Mouse (Mus musculus) heart, embryonic 15.5 days (tissue): ENCODE data around the gene Cdc42bpg. TPM values are rescaled to one million over a fixed set of nuclear protein-coding genes. Genes with fewer than 3 reads are reported as not detected.
A peak's percentile ranks its signal among the peaks of the same experiment; 100 is the strongest.

Experiments used
- ATAC-seq: fragments of 200-750 bp; cut with Nextera tagmentation; replicated peaks from 2 replicates; pipeline ENCODE4 v1.8.0; 2017; ENCODE audit warnings: low read depth, moderate TSS enrichment; ENCODE audit not compliant: insufficient number of reproducible peaks, insufficient read depth, low FRiP score
- H3K27ac ChIP-seq: fragments of 300-500 bp; sonication (generic); 2 replicates; pipeline ENCODE4 v1.5.1; 2015; ENCODE audit warnings: mild to moderate bottlenecking, inconsistent platforms
- H3K27me3 ChIP-seq: fragments of 300-500 bp; sonication (generic); 2 replicates; pipeline ENCODE4 v1.6.1; 2015; ENCODE audit warnings: inconsistent platforms
- H3K36me3 ChIP-seq: fragments of 300-500 bp; sonication (generic); 2 replicates; pipeline ENCODE4 v1.6.1; 2015; ENCODE audit warnings: mild to moderate bottlenecking, inconsistent platforms
- H3K4me1 ChIP-seq: fragments of 300-500 bp; sonication (generic); replicated peaks from 2 replicates; pipeline ENCODE4 v1.6.1; 2015; ENCODE audit warnings: inconsistent platforms
- H3K4me2 ChIP-seq: fragments of 300-500 bp; sonication (generic); 2 replicates; pipeline ENCODE4 v1.6.1; 2015; ENCODE audit warnings: inconsistent platforms, mild to moderate bottlenecking, moderate library complexity
- H3K4me3 ChIP-seq: fragments of 300-500 bp; sonication (generic); 2 replicates; pipeline ENCODE4 v1.5.1; 2015; ENCODE audit warnings: mild to moderate bottlenecking, inconsistent platforms
- H3K9ac ChIP-seq: fragments of 300-500 bp; sonication (generic); 2 replicates; pipeline ENCODE4 v1.6.1; 2015; ENCODE audit warnings: mild to moderate bottlenecking, inconsistent platforms
- H3K9me3 ChIP-seq: fragments of 300-500 bp; sonication (generic); replicated peaks from 2 replicates; pipeline ENCODE4 v1.6.1; 2016; ENCODE audit warnings: inconsistent platforms
- WGBS: fragments of 180-500 bp; shearing (Covaris S2); methylation state at CpG from one replicate; pipeline ENCODE4 v1.1.7; 2015; ENCODE audit warnings: mixed read lengths; 5-methylcytosine and 5-hydroxymethylcytosine counted together
- polyA plus RNA-seq: library from polyadenylated mRNA; unstranded; fragments of >200 nt; fragmentation: Nextera tagmentation; extraction: Ambion mirVana; gene quantifications from 2 replicates; pipeline ENCODE4 v1.2.1, GENCODE M21; 2015

The Cdc42bpg gene
- polyA plus RNA-seq, 1 experiment from 2014 or later: 0.30 TPM

GRCm38 (mm10) chr19:6354030-6354429 lies 47.8 kb downstream of the Cdc42bpg start:
- Histone ChIP-seq H3K9me3 (no peaks in the 10 kb centered on the region), H3K4me1 (peaks cover 16% of the 10 kb centered on the region; the same call in 1 of the 2 replicates), H3K27ac (no peak overlapping the region), H3K36me3 (0 out of 2 replicates have a peak, but pooled peaks cover 4% of the 10 kb centered on the region), H3K4me2 (no peak overlapping the region), H3K9ac (no peak overlapping the region), H3K27me3 (no peaks in the 10 kb centered on the region), H3K4me3 (no peak overlapping the region)
- 59% methylated on average over 7 of the region's 7 CpGs for WGBS
- no peak for ATAC-seq

DNA sequence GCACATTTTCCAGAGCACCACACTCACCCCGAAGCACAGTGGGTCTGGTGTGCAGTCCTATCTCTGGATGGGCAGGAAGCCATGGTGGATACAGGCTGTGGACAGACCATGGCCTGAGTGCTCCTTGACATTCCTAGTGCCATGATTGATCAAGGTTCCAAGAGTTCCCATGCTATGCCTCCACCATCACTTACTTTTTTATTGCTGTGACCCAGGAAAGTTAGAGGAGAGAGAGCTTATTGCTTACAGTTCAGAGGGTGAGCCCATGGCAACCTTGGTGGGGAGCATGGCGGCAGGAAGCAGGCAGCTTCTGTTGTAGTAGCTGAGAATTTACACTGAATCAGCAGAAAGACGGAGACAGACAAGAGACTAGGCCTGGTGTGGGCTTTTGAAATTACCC lies 55.0 kb downstream of the Cdc42bpg start:
- 89% methylated on average over 3 of the region's 3 CpGs for WGBS
- Histone ChIP-seq H3K27me3 (no peaks in the 10 kb centered on the region), H3K36me3 (peaks cover 12% of the 10 kb centered on the region), H3K4me3 (no peak overlapping the region), H3K4me2 (no peak overlapping the region), H3K9ac (no peak overlapping the region), H3K9me3 (no peaks in the 10 kb centered on the region), H3K27ac (no peak overlapping the region), H3K4me1 (peaks cover 16% of the 10 kb centered on the region)
- ATAC-seq: no peak

DNA sequence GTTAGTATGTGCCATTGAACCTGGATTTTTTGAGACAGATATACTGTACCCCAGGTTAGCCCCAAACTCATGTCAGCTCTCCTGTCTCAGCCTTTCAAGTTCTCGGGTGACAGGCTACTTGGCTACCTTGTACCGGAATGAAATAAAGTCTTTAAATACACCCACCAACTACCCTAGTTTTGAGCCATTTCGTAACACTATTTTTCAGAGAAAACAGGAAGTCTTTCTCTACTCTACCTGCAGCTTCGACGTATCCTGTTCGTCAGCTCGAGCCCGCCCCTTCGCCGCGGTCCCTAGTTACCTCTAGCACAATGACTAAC lies 56.8 kb downstream of the Cdc42bpg start:
- Histone ChIP-seq H3K9ac (peak overlapping the region; percentile 41), H3K4me3 (peak overlapping the region; percentile 99), H3K4me1 (peaks cover 27% of the 10 kb centered on the region), H3K27ac (peak overlapping the region; percentile 99), H3K4me2 (peak overlapping the region; percentile 61), H3K27me3 (no peaks in the 10 kb centered on the region), H3K36me3 (peaks cover 29% of the 10 kb centered on the region), H3K9me3 (no peaks in the 10 kb centered on the region)
- ATAC-seq: no peak
- 2% methylated on average over 11 of the region's 11 CpGs for WGBS

GRCm38 (mm10) chr19:6363411-6364240 lies 57.4 kb downstream of the Cdc42bpg start, which contains the start of gene Sf1:
Sf1 (plus strand) TSS chr19:6363690.
- Histone ChIP-seq H3K27me3 (no peaks in the 10 kb centered on the region), H3K4me2 (peak within 1 kb of the TSS; percentile 89), H3K9ac (peak within 1 kb of the TSS; percentile 99), H3K4me1 (peaks cover 27% of the 10 kb centered on the region), H3K27ac (peak within 1 kb of the TSS; percentile 99), H3K36me3 (peaks cover 35% of the 10 kb centered on the region), H3K9me3 (no peaks in the 10 kb centered on the region), H3K4me3 (peak within 1 kb of the TSS; percentile 99)
- ATAC-seq: peak; percentile 98
- WGBS: 1% methylated on average over 85 of the region's 85 CpGs

DNA sequence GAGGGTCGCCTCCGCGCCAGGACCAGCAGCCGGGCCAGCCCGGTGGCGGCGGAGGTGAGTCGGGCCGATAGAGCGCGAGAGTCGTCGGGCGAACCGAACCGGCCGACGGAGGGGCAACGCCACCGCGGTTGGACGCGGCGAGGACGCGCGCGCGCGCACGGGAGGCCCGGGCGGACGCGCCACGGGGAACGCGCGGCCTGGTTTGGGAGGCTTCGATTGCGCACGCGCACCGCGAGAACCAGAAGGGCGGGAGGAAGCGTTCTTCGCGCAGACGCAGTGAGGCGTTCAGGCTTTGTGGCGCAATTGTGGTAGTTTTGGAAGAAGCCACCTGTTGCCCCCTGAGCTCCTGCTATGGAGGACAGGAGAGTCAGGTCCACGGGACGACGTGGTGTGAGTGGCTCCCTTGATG lies 58.1 kb downstream of the Cdc42bpg start:
- Histone ChIP-seq H3K9me3 (no peaks in the 10 kb centered on the region), H3K36me3 (peaks cover 40% of the 10 kb centered on the region), H3K4me1 (peaks cover 27% of the 10 kb centered on the region), H3K27me3 (no peaks in the 10 kb centered on the region), H3K4me2 (peak overlapping the region; percentile 89), H3K9ac (peak overlapping the region; percentile 99), H3K4me3 (peak overlapping the region; percentile 99), H3K27ac (peak overlapping the region; percentile 99)
- no peak for ATAC-seq
- WGBS: under 1% methylated on average over 54 of the region's 55 CpGs

DNA sequence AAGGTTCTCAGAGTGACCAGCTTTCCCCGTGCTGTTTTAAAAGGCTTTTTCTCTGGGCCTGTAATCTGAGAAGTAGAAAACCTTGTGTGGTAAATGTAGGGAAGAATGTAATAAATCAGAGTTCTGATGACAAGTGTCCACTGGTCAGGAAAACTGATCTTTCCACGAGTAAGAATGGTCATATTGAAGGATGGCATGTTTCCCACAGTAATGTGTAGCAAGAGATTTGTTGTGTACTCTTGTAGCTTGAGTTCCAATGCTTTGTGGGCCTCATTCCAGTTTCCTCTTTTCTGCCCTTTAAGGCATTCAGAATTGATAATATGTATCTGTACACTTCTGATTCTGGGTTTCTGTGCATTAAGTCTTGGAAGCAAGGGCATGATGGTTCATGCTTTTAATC lies 58.6 kb downstream of the Cdc42bpg start:
- WGBS: 0% methylated on average over 2 of the region's 2 CpGs
- no peak for ATAC-seq
- Histone ChIP-seq H3K4me3 (peak overlapping the region; percentile 99), H3K9me3 (no peaks in the 10 kb centered on the region), H3K4me2 (peak overlapping the region; percentile 89), H3K36me3 (peaks cover 46% of the 10 kb centered on the region), H3K4me1 (peaks cover 27% of the 10 kb centered on the region), H3K27me3 (no peaks in the 10 kb centered on the region), H3K27ac (peak overlapping the region; percentile 99), H3K9ac (peak overlapping the region; percentile 99)

DNA sequence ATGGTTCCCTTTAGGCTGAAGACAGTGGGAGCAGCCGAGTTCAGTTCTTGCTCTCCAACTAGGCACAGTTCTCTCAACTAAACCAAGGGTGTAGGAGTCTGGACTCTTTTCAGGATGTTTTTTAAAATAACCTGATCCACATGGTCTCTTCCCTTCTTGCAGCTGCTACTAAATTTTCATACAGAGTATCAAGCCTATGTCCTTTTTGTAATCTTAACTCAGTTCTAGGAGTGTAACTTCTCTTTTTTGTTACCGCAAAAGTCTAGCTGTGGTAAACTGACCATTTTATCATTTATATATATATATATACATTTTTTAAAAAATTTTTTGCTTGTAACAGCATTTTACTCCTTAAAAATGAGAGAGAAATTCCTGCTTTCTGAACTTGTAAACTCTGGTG lies 63.9 kb downstream of the Cdc42bpg start:
- no peak for ATAC-seq
- H3K9ac ChIP-seq: no peak overlapping the region
- H3K9me3 ChIP-seq: no peaks in the 10 kb centered on the region
- no peak overlapping the region for H3K4me2 ChIP-seq
- peaks cover 96% of the 10 kb centered on the region for H3K36me3 ChIP-seq
- H3K4me1 ChIP-seq: peaks cover 28% of the 10 kb centered on the region
- no peaks in the 10 kb centered on the region for H3K27me3 ChIP-seq
- H3K4me3 ChIP-seq: no peak overlapping the region
- WGBS: 84% methylated on average over 2 of the region's 2 CpGs
- no peak overlapping the region for H3K27ac ChIP-seq

- no peak overlapping the region for H3K4me3 ChIP-seq
- H3K4me1 ChIP-seq: peaks cover 27% of the 10 kb centered on the region
- 90% methylated on average over 3 of the region's 3 CpGs for WGBS
- H3K27ac ChIP-seq: no peak overlapping the region
- H3K9ac ChIP-seq: no peak overlapping the region
- H3K27me3 ChIP-seq: no peaks in the 10 kb centered on the region
- ATAC-seq: no peak
- H3K36me3 ChIP-seq: peaks cover 98% of the 10 kb centered on the region
- H3K9me3 ChIP-seq: no peaks in the 10 kb centered on the region
- no peak overlapping the region for H3K4me2 ChIP-seq
Observed at GRCm38 (mm10) chr19:6372433-6372832, 66.2 kb downstream of the Cdc42bpg start.

DNA sequence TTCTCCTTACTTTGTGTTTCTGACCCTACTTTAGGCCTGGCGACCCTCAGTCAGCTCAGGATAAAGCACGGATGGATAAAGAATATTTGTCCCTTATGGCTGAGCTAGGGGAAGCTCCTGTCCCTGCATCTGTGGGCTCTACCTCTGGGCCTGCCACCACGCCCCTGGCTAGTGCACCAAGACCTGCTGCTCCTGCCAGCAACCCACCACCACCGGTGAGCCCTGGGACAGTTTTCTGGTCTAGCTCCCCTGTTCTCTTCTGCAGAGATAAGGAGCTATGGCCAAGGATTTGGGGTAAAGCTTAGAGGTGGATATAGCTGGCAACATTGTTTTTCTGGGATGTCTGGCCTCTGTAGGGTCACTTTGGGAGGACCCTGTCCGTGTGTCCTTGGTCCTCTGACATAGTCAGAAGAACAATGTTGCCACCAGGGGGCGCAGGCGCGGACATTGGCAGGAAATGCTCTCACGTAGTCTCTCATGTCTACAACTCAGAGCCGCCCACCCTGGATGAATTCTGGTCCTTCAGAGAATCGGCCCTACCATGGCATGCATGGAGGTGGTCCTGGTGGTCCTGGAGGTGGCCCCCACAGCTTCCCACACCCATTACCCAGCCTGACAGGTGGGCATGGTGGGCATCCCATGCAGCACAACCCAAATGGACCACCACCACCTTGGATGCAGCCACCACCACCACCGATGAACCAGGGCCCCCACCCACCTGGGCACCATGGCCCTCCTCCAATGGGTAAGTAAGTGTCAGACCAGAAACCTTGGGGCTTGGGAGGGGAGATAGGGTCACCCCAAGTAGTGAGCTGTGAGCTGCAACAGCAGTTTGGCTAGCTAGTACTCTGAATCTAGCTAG lies 67.5 kb downstream of the Cdc42bpg start:
- no peak overlapping the region for H3K9ac ChIP-seq
- 0 out of 2 replicates have a peak, but pooled peaks have one; percentile 20 for ATAC-seq
- H3K27ac ChIP-seq: peak overlapping the region; percentile 31
- no peak overlapping the region for H3K4me3 ChIP-seq
- peaks cover 32% of the 10 kb centered on the region for H3K4me1 ChIP-seq
- no peaks in the 10 kb centered on the region for H3K9me3 ChIP-seq
- no peak overlapping the region for H3K4me2 ChIP-seq
- peaks cover 98% of the 10 kb centered on the region for H3K36me3 ChIP-seq
- WGBS: 60% methylated on average over 12 of the region's 12 CpGs
- no peaks in the 10 kb centered on the region for H3K27me3 ChIP-seq

GRCm38 (mm10) chr19:6374571-6374970 lies 68.3 kb downstream of the Cdc42bpg start:
- Histone ChIP-seq H3K27me3 (no peaks in the 10 kb centered on the region), H3K4me3 (no peak overlapping the region), H3K36me3 (peaks cover 96% of the 10 kb centered on the region), H3K4me1 (peaks cover 32% of the 10 kb centered on the region), H3K9ac (no peak overlapping the region), H3K27ac (no peak overlapping the region), H3K9me3 (no peaks in the 10 kb centered on the region), H3K4me2 (no peak overlapping the region)
- WGBS: 94% methylated on average over 10 of the region's 10 CpGs
- no peak for ATAC-seq
